Mouse (Mus musculus) embryonic facial prominence, embryonic 12.5 days (tissue): ENCODE data around the gene Polr2f. TPM values are rescaled to one million over a fixed set of nuclear protein-coding genes. Genes with fewer than 3 reads are reported as not detected.

Experiments
- ATAC-seq: fragments of 200-750 bp; cut with Nextera tagmentation; 2 replicates; pipeline ENCODE4 v1.8.0; 2017; ENCODE audit not compliant: insufficient number of reproducible peaks, insufficient read depth, low FRiP score, low TSS enrichment
- H3K27ac ChIP-seq: fragments of 300-500 bp; sonication (generic); 2 replicates; pipeline ENCODE4 v1.5.1; 2016; ENCODE audit warnings: mild to moderate bottlenecking
- H3K27me3 ChIP-seq: fragments of 300-500 bp; sonication (generic); 2 replicates; pipeline ENCODE4 v1.6.1; 2016; ENCODE audit warnings: mild to moderate bottlenecking, moderate library complexity
- H3K36me3 ChIP-seq: fragments of 300-500 bp; sonication (generic); 2 replicates; pipeline ENCODE4 v1.6.1; 2016; ENCODE audit warnings: mild to moderate bottlenecking
- H3K4me1 ChIP-seq: fragments of 300-500 bp; sonication (generic); 2 replicates; pipeline ENCODE4 v1.6.1; 2016
- H3K4me2 ChIP-seq: fragments of 300-500 bp; sonication (generic); replicated peaks from 2 replicates; pipeline ENCODE4 v1.6.1; 2016; ENCODE audit warnings: mild to moderate bottlenecking, moderate library complexity
- H3K4me3 ChIP-seq: fragments of 300-500 bp; sonication (generic); 2 replicates; pipeline ENCODE4 v1.5.1; 2016; ENCODE audit warnings: mild to moderate bottlenecking
- H3K9ac ChIP-seq: fragments of 300-500 bp; sonication (generic); 2 replicates; pipeline ENCODE4 v1.6.1; 2016; ENCODE audit warnings: mild to moderate bottlenecking, moderate library complexity
- H3K9me3 ChIP-seq: fragments of 300-500 bp; sonication (generic); 2 replicates; pipeline ENCODE4 v1.6.1; 2016; ENCODE audit warnings: mild to moderate bottlenecking, moderate library complexity
- WGBS: fragments of 180-500 bp; shearing (Covaris S2); methylation state at CpG from one replicate; pipeline ENCODE4 v1.1.7; 2016; 5-methylcytosine and 5-hydroxymethylcytosine counted together
- polyA plus RNA-seq: library from polyadenylated mRNA; unstranded; fragments of >200 nt; fragmentation: Nextera tagmentation; extraction: Ambion mirVana; gene quantifications from 2 replicates; pipeline ENCODE4 v1.2.1, GENCODE M21; 2016

Gene Polr2f
- polyA plus RNA-seq, 1 experiment from 2014 or later: 359 TPM

DNA sequence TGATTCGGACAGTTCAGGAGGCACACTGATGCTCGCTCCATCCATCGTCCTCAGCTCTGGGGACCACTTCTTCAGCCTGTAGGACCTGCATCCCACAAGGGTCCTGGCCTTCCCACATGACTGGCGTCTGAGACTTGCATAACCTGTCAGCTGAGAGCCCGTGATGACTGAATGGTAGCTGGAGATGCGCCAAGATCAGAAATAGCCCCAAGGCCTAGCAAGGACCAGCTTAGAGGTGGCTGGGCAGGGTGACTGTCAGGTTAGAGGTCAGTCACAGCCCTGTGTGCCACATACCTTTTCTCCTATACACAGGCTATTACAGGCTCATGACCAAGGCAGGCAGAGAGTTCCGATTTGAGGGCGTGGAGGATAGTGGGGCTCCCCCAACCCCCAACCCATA, 54.7 kb downstream of the Polr2f start:
- ATAC-seq: no peak
- 78% methylated on average over 8 of the region's 8 CpGs for WGBS
- H3K4me2 ChIP-seq: no peak overlapping the region
- H3K27me3 ChIP-seq: no peaks in the 10 kb centered on the region
- H3K36me3 ChIP-seq: no peaks in the 10 kb centered on the region
- H3K27ac ChIP-seq: no peak overlapping the region
- no peaks in the 10 kb centered on the region for H3K9me3 ChIP-seq
- H3K4me1 ChIP-seq: peaks cover 16% of the 10 kb centered on the region
- no peak overlapping the region for H3K4me3 ChIP-seq
- no peak overlapping the region for H3K9ac ChIP-seq

DNA sequence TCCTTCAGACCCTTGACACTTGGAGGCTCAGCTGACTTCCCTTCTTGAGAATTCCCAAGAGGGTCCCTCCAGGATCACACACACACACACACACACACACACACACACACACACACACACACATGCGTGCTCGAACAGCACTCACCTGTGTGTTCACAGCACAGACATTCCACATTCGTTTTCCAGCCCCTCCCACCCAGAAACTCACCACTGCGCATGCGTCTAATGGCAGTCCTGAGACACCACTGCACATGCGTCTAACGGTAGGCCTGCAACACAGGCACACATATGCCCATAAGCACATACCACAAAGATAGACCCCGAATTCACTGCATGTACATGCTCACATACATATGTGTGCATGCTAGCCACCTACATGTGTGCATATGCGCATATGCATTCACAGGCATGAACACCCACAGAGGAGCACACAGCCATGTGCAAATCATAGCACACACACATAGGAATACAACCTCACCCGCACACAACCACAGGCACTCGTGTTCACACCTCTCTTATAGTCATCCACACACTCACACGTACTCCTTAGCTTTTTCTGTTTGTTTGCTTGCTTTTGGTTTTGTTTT, 58.7 kb downstream of the Polr2f start:
- H3K4me3 ChIP-seq: no peak overlapping the region
- H3K36me3 ChIP-seq: no peaks in the 10 kb centered on the region
- H3K9ac ChIP-seq: no peak overlapping the region
- H3K27me3 ChIP-seq: 0 out of 2 replicates have a peak, but pooled peaks cover 3% of the 10 kb centered on the region
- WGBS: 88% methylated on average over 12 of the region's 12 CpGs
- no peak overlapping the region for H3K4me2 ChIP-seq
- no peak for ATAC-seq
- H3K9me3 ChIP-seq: no peaks in the 10 kb centered on the region
- peaks cover 19% of the 10 kb centered on the region for H3K4me1 ChIP-seq
- no peak overlapping the region for H3K27ac ChIP-seq

Other genes with a start within 250 kb of the Polr2f start
- 0.29 and 1.4 TPM in 2 replicates for gene Gm49510, start 241.3 kb upstream of the Polr2f start, polyA plus RNA-seq
- 39.4 and 42.2 TPM in 2 replicates for gene Sh3bp1, start 241.2 kb upstream of the Polr2f start, polyA plus RNA-seq
- gene Pdxp, start 227.1 kb upstream of the Polr2f start, polyA plus RNA-seq: 37.3 and 37.6 TPM in 2 replicates
- gene Lgals1, start 214.3 kb upstream of the Polr2f start, polyA plus RNA-seq: 1,294 and 1,324 TPM in 2 replicates
- gene Nol12, start 206.1 kb upstream of the Polr2f start, polyA plus RNA-seq: 59.0 and 60.5 TPM in 2 replicates
- 41.5 and 48.1 TPM in 2 replicates for gene Triobp, start 193.3 kb upstream of the Polr2f start, polyA plus RNA-seq
- 513 and 519 TPM in 2 replicates for gene H1f0, start 112.6 kb upstream of the Polr2f start, polyA plus RNA-seq
- gene Galr3, start 99.1 kb upstream of the Polr2f start, polyA plus RNA-seq: not detected in 2 replicates
- gene Ankrd54, start 78.1 kb upstream of the Polr2f start, polyA plus RNA-seq: 55.9 and 65.5 TPM in 2 replicates
- 229 and 235 TPM in 2 replicates for gene Eif3l, start 65.8 kb upstream of the Polr2f start, polyA plus RNA-seq
- gene Micall1, start 32.1 kb upstream of the Polr2f start, polyA plus RNA-seq: 12.0 and 12.6 TPM in 2 replicates
- gene 1700088E04Rik, start 244 bp downstream of the Polr2f start, polyA plus RNA-seq: 7.3 and 7.4 TPM in 2 replicates
- 21.1 and 21.7 TPM in 2 replicates for gene Sox10, start 24.2 kb downstream of the Polr2f start, polyA plus RNA-seq
- gene Pick1, start 88.2 kb downstream of the Polr2f start, polyA plus RNA-seq: 60.2 and 60.7 TPM in 2 replicates
- gene Gm49486, start 88.4 kb downstream of the Polr2f start, polyA plus RNA-seq: 0.78 and 0.90 TPM in 2 replicates
- 0.25 and 0.50 TPM in 2 replicates for gene Slc16a8, start 113.8 kb downstream of the Polr2f start, polyA plus RNA-seq
- gene Baiap2l2, start 144.5 kb downstream of the Polr2f start, polyA plus RNA-seq: 10.1 and 10.7 TPM in 2 replicates
- 13.3 and 15.4 TPM in 2 replicates for gene Pla2g6, start 187.4 kb downstream of the Polr2f start, polyA plus RNA-seq
- 1.8 and 1.9 TPM in 2 replicates for gene Maff, start 205.6 kb downstream of the Polr2f start, polyA plus RNA-seq